Mouse (Mus musculus) heart, embryonic 10.5 days (tissue): ENCODE measurements around the gene U2af1l4. TPM values are rescaled to one million over a fixed set of nuclear protein-coding genes. Genes with fewer than 3 reads are reported as not detected.

Experiments used
- DNase-seq: peaks from one replicate; pipeline ENCODE4 v3.0.0-alpha.2; 2017; ENCODE audit warnings: low spot score
- H3K27ac ChIP-seq: fragments of 300-500 bp; sonication (generic); 2 replicates; pipeline ENCODE4 v1.5.1; 2016; ENCODE audit warnings: mild to moderate bottlenecking
- H3K27me3 ChIP-seq: fragments of 300-500 bp; sonication (generic); 2 replicates; pipeline ENCODE4 v1.6.1; 2016; ENCODE audit warnings: mild to moderate bottlenecking; ENCODE audit not compliant: poor library complexity, insufficient read depth, severe bottlenecking
- H3K36me3 ChIP-seq: fragments of 300-500 bp; sonication (generic); 2 replicates; pipeline ENCODE4 v1.6.1; 2016; ENCODE audit warnings: mild to moderate bottlenecking, moderate library complexity
- H3K4me1 ChIP-seq: fragments of 300-500 bp; sonication (generic); 2 replicates; pipeline ENCODE4 v1.6.1; 2016; ENCODE audit warnings: mild to moderate bottlenecking
- H3K4me3 ChIP-seq: fragments of 300-500 bp; sonication (generic); 2 replicates; pipeline ENCODE4 v1.5.1; 2016; ENCODE audit warnings: mild to moderate bottlenecking, moderate library complexity
- H3K9me3 ChIP-seq: fragments of 300-500 bp; sonication (generic); 2 replicates; pipeline ENCODE4 v1.6.1; 2016; ENCODE audit warnings: mild to moderate bottlenecking, moderate library complexity
- WGBS: fragments of 180-500 bp; shearing (Covaris S2); methylation state at CpG from one replicate; pipeline ENCODE4 v1.1.7; 2016; 5-methylcytosine and 5-hydroxymethylcytosine counted together
- polyA plus RNA-seq: library from polyadenylated mRNA; unstranded; fragments of >200 nt; fragmentation: Nextera tagmentation; extraction: Ambion mirVana; gene quantifications from 2 replicates; pipeline ENCODE4 v1.2.1, GENCODE M21; 2016

U2af1l4 gene
- 87.8 and 90.4 TPM in 2 replicates for polyA plus RNA-seq

DNA sequence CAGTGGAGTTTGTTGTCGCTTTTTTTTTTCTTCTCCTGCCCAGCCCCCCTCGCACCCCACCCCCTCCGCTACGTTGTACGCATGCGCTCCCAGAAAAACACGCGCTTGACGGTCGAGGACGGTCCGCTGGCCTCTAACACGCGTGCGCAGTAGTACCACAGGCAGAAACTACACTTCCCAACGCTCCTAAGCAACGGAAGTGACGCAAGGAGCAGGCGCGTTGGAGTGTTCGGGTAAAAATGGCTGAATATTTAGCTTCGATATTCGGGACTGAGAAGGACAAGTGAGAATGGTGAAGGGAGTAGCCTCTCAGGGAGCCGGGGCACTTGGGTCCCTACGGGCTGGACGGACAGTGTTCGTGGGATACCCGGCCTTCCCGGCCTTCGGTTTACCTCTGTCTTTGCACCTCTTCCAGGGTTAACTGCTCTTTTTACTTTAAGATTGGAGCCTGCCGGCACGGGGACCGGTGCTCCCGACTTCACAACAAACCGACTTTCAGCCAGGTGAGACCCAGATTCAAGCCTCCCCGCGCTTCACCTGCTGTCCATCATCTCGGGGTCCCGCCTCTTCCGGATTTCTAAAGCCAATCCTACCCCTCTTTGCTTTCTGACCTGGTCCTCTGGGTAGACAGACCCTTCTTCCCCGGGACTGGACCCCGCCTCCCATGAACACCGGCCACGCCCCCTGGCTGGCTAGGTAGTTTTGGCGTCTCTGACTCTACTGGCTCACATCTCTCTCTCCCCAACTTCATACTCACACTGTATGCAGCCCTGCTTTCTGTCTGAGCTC, at the start of gene U2af1l4, which contains the start of the genes Gm49396 and Psenen:
Gene U2af1l4, plus strand, starts transcription at position 185 of the 789 bp plus-strand sequence.
Gene Gm49396, plus strand, starts transcription at position 228 of the 789 bp plus-strand sequence.
Gene Psenen, minus strand, starts transcription at position 511 of the 789 bp plus-strand sequence.
- WGBS = under 1% methylated on average over 45 of the region's 45 CpGs
- peaks cover 40% of the 10 kb centered on the region for H3K36me3 ChIP-seq
- peak; percentile 99 for DNase-seq

DNA sequence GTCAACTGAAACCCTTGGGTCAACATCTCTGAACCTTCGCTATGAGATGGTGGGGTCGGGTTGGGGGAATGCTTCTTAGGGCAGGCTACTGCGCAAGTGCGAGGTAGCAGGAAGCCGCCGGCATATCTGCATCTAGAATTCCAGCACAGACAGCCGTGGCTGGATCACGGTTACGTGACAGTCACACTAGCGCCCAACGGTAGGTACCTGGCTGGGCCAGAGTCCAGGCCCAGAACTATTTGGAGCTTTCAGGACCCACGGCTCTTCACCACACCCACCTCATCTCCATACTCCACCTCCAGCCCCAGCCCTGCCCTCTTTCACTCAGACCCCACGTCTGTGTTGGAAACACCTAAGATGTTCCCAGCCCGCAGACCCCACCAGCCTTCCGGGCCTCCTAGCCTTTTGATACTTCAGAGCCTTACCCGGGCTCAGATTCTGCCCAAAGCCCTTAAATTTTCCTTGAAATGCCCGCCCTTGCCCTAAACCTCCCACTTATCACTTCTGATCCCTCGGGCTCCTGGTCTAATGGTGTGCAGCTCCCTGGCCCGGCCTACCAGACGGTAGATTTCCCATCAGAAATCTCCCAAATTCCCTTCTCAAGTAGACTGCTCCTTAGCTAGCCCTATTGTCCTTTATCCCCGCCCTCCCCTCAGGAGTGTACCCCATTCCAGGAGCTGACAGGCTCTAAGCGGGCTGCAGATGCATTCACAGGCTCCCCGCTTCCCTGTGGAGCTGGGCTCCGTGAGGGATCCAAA, 47.9 kb upstream of the U2af1l4 start:
- no peaks in the 10 kb centered on the region for H3K4me1 ChIP-seq
- no peaks in the 10 kb centered on the region for H3K9me3 ChIP-seq
- peaks cover 20% of the 10 kb centered on the region for H3K27me3 ChIP-seq
- no peak overlapping the region for H3K27ac ChIP-seq
- no peak for DNase-seq
- no peaks in the 10 kb centered on the region for H3K36me3 ChIP-seq
- WGBS = 44% methylated on average over 24 of the region's 24 CpGs
- peak overlapping the region; percentile 27; the same call in 1 of the 2 replicates for H3K4me3 ChIP-seq

More for the DNA sequence above, at the start of gene U2af1l4, which contains the start of the genes Gm49396 and Psenen:
- Histone ChIP-seq H3K4me1 (peaks cover 13% of the 10 kb centered on the region), H3K27ac (peak within 1 kb of the TSS; percentile 95), H3K4me3 (peak within 1 kb of the TSS; percentile 79), H3K27me3 (no peaks in the 10 kb centered on the region), H3K9me3 (no peaks in the 10 kb centered on the region)

DNA sequence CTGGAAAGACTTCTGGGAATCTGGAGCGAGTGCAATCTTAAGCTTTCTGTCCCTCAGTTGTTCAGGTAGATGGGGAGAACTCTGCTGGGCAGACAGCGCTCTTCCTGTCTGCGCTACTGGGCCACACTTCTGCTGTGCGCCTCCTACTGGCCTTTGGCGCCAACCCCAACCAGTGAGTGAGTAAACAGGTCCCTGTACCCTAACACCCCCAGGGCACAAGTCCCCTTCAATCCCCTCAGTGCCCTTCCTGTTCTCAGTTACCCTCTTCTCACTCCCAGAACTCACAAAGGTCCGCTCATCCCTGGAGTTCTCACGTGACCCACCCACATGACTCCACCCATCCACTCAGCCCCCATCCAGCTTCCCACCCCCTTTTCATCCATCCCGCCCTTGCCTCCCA, 44.8 kb upstream of the U2af1l4 start:
- Histone ChIP-seq H3K4me3 (no peak overlapping the region), H3K4me1 (no peaks in the 10 kb centered on the region), H3K9me3 (no peaks in the 10 kb centered on the region), H3K36me3 (peaks cover 3% of the 10 kb centered on the region; the same call in 1 of the 2 replicates), H3K27me3 (peaks cover 30% of the 10 kb centered on the region), H3K27ac (no peak overlapping the region)
- DNase-seq = no peak
- WGBS = 31% methylated on average over 8 of the region's 8 CpGs

DNA sequence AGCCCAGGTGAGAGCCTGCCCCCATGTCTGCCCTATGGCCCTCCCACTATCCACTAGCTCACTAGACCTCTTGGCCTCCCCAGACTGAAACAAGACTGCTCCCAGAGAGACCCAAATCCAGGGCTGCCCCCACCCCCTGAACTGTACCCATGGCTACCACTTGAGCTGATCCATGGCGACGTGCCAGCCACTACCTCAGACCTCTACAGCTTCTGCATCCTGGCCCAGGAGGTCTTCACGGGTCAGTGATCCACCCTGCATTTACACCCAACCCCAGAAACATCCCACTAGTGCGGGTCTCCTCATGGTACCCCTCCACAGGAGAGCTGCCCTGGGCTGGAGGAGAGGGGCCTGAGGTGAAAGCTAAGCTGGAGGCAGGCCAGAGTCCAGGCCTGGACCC, 42.7 kb upstream of the U2af1l4 start:
- Histone ChIP-seq H3K4me3 (no peak overlapping the region), H3K27me3 (peaks cover 44% of the 10 kb centered on the region), H3K4me1 (peaks cover 3% of the 10 kb centered on the region; the same call in 1 of the 2 replicates), H3K9me3 (no peaks in the 10 kb centered on the region), H3K36me3 (peaks cover 22% of the 10 kb centered on the region), H3K27ac (no peak overlapping the region)
- no peak for DNase-seq
- WGBS = 68% methylated on average over 4 of the region's 4 CpGs

DNA sequence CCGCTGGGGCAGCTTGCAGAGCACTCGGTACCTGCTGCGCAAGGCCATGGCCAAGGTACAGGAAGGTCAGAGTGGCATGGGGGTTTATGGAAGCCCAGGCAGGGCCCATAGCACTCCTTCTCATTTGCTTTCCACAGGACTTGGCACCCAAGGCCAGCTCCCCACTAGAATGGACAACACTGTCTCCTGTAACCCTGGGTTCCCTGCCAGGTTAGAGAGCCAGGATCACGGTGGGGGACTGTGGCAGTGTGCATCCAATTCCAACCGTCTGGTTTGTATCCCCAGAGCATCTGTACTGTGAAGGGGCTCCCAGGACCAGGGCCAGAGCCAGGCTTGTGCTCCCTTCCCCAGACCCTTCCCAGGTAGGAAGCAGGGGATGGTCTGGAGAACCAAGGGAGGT, 42.2 kb upstream of the U2af1l4 start:
- peaks cover 27% of the 10 kb centered on the region for H3K36me3 ChIP-seq
- H3K9me3 ChIP-seq = no peaks in the 10 kb centered on the region
- peaks cover 3% of the 10 kb centered on the region for H3K4me1 ChIP-seq
- H3K27me3 ChIP-seq = peaks cover 39% of the 10 kb centered on the region
- H3K27ac ChIP-seq = no peak overlapping the region
- no peak for DNase-seq
- 81% methylated on average over 5 of the region's 5 CpGs for WGBS
- H3K4me3 ChIP-seq = no peak overlapping the region

DNA sequence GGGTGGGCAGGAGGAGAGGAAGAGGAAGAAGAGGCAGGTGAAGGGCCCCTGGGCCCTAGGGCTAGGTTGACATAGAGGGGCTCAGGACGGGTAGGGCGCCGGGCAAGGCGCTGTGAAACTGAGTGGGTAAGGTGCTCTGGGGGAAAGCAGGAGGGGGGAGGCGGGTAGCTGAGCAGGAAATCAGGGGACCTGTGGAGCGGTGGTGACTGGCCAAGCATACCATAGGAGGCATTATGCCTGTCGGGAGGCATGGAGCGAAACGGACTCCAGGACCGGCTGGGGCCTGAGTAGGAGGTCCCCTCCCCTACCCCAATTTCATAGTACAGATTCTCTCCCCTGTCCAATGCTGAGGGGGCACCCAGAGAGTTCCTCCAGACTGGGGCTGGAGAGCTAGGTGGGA, 40.2 kb upstream of the U2af1l4 start:
- no peak for DNase-seq
- Histone ChIP-seq H3K36me3 (peaks cover 44% of the 10 kb centered on the region), H3K27me3 (peaks cover 54% of the 10 kb centered on the region), H3K4me3 (no peak overlapping the region), H3K9me3 (no peaks in the 10 kb centered on the region), H3K4me1 (peaks cover 14% of the 10 kb centered on the region), H3K27ac (no peak overlapping the region)
- 79% methylated on average over 10 of the region's 10 CpGs for WGBS

DNA sequence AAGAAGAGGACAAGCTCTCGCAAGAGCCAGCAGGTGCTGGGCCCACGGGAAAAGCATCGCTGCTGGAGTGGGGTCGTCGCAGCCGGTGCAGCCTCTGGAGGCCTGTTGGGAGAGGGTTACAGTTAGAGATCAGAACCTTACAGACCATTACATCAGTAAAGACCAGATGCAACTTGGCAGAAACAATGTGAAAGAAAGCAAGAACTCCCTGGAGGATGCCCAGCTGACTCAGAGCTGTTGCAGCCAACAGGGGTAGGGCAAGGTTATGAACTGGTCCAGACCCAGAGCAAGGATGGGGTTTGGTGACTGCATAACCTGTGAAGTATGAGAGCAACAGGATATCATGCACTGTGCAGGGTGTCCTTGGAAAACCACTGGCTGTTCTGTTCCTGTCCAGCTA, 38.6 kb upstream of the U2af1l4 start:
- H3K36me3 ChIP-seq = peaks cover 60% of the 10 kb centered on the region
- H3K27ac ChIP-seq = no peak overlapping the region
- 77% methylated on average over 6 of the region's 6 CpGs for WGBS
- no peak overlapping the region for H3K4me3 ChIP-seq
- no peaks in the 10 kb centered on the region for H3K9me3 ChIP-seq
- DNase-seq = no peak
- H3K4me1 ChIP-seq = peaks cover 14% of the 10 kb centered on the region
- H3K27me3 ChIP-seq = peaks cover 52% of the 10 kb centered on the region

DNA sequence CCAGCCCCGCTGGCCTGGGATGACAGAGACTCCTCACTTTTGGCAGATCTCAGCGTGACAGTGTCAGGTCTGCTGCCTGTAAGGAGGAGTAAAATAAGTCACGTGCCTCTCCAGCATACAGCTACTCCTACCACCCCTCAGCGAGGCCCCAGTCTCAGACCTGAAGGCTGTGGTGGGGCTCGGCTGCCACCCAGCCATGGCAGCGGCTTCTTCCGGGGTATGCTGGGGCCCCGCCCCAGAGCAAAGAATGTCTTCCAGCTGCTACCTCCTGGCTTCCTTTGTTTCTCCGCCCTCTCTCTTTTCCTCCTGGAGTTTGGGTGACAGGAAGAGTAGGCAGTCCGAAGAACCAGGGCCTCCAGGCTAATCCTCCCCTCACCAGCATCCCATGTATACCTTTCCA, 37.1 kb upstream of the U2af1l4 start:
- 18% methylated on average over 10 of the region's 10 CpGs for WGBS
- Histone ChIP-seq H3K27me3 (peaks cover 51% of the 10 kb centered on the region), H3K9me3 (no peaks in the 10 kb centered on the region), H3K36me3 (peaks cover 72% of the 10 kb centered on the region), H3K4me1 (peaks cover 14% of the 10 kb centered on the region), H3K27ac (0 out of 2 replicates have a peak overlapping the region, but pooled peaks have one; percentile 49), H3K4me3 (peak overlapping the region; percentile 19; the same call in 1 of the 2 replicates)
- no peak for DNase-seq

DNA sequence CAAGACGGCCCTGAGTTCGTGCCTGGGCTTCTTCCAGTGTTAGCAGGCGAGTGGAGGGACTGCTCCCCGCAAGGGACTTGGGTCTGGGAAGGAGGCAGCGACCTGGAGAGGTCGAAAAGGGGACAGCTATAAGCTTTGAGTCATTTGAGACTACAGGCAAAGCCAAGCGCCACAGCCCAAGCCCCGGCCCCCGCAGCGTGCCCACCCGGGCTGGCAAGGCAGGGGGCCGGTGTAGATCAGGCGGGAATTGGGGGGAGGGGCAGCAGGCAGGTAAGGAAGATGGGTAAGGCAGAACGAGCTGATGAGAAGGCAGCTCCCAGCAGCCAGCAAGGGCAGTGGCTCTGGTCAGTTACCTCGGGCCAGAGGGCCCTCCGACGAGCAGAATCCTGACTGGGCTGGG, 36.7 kb upstream of the U2af1l4 start:
- DNase-seq = no peak
- 13% methylated on average over 17 of the region's 17 CpGs for WGBS
- Histone ChIP-seq H3K4me3 (peak overlapping the region; percentile 19; the same call in 1 of the 2 replicates), H3K27ac (peak overlapping the region; percentile 49; the same call in 1 of the 2 replicates), H3K9me3 (no peaks in the 10 kb centered on the region), H3K27me3 (peaks cover 50% of the 10 kb centered on the region), H3K36me3 (peaks cover 73% of the 10 kb centered on the region), H3K4me1 (peaks cover 16% of the 10 kb centered on the region)

DNA sequence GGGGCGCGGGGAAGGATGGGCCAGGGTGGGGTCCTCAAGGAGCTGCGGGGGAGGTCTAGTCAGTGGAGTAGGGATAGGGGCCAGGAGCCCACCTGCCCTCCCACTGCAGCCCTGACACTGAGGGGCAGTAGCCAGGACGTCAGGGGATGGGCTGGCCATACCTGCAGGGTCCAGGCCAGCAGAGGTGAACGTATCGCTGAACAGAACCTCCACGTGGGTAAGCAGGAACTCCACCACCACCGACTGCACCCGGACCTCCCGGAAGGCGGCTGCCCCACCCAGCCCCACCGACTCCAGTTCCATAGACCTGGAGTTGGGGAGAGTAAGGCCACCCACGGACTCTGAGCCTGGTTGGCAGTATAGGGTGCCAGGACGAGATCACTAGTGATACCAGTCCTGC, 36.1 kb upstream of the U2af1l4 start:
- Histone ChIP-seq H3K36me3 (peaks cover 79% of the 10 kb centered on the region), H3K4me3 (no peak overlapping the region), H3K9me3 (no peaks in the 10 kb centered on the region), H3K27me3 (peaks cover 50% of the 10 kb centered on the region), H3K4me1 (peaks cover 18% of the 10 kb centered on the region), H3K27ac (peak overlapping the region; percentile 49; the same call in 1 of the 2 replicates)
- WGBS = 81% methylated on average over 14 of the region's 14 CpGs
- DNase-seq = peak; percentile 71

DNA sequence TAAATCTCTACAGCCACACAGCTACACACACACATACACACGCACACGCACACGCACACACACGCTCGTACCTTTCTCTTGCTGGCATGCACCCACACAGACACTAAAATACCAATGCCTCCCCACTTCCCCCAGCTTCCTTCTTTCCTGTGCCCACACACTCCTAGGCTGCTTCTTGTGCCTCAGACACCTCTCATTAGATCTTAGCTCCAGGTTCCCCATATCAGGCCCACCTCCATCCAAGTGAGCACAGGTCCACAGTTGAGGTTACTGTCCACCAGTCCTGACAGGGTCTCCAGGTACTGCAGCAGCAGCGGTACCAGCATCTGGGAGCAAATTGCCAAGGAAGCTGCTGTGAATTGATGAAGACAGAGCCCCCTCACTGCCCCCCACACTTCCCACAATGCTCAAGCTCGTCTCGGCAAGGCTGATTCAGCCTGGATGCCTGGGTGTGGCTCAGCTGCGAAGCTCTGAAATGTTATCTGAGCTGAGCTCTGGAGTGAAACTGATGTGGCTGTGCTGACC, 31.7 kb upstream of the U2af1l4 start:
- no peak for DNase-seq
- Histone ChIP-seq H3K4me3 (no peak overlapping the region), H3K4me1 (peaks cover 33% of the 10 kb centered on the region), H3K9me3 (no peaks in the 10 kb centered on the region), H3K36me3 (peaks cover 58% of the 10 kb centered on the region), H3K27me3 (peaks cover 40% of the 10 kb centered on the region), H3K27ac (no peak overlapping the region)
- WGBS = 75% methylated on average over 9 of the region's 9 CpGs

DNA sequence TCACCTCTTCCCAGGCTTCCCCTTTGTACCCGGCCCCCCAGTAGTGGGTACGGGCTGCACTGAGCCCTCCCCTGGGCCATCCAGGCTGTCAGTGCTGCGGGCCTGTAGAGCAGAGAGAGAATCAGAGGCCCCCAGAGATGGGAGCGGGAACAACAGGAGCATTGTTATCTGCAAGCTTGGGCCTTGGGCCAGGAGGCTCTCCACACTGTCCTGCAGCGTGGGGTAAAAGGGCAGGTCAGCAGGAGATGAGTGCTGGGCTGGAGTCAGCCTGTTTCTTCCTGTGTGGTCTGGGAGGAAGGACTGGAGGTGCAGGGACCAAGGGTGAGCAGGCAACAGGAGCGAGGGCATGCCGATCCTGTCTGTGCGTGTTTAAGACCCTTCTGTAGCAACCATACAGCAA, 30.2 kb upstream of the U2af1l4 start:
- Histone ChIP-seq H3K27ac (0 out of 2 replicates have a peak overlapping the region, but pooled peaks have one; percentile 29), H3K4me3 (peak overlapping the region; percentile 34; the same call in 1 of the 2 replicates), H3K4me1 (peaks cover 24% of the 10 kb centered on the region), H3K36me3 (peaks cover 42% of the 10 kb centered on the region), H3K27me3 (peaks cover 24% of the 10 kb centered on the region), H3K9me3 (no peaks in the 10 kb centered on the region)
- WGBS = 44% methylated on average over 8 of the region's 8 CpGs
- DNase-seq = peak; percentile 89
